Mouse (Mus musculus) monocyte, adult 5-6 weeks (primary cell): Measurements from ENCODE around the gene Erich6. TPM values are rescaled to one million over a fixed set of nuclear protein-coding genes. Genes with fewer than 3 reads are reported as not detected.

Experiments used
- ATAC-seq: fragments of 153-309, 156-312 bp; replicated peaks from 2 replicates; pipeline ENCODE4 v1.8.0; 2017; ENCODE audit warnings: mild to moderate bottlenecking; ENCODE audit not compliant: low TSS enrichment, insufficient number of reproducible peaks, severe bottlenecking, poor library complexity, low FRiP score
- total RNA-seq: library from RNA; stranded (forward); fragments of 200-1000, 200-491, 200-594 nt; gene quantifications from 3 replicates; pipeline ENCODE4 v1.2.3, GENCODE M21; 2017

Erich6 gene
- not detected in 3 replicates for total RNA-seq

DNA sequence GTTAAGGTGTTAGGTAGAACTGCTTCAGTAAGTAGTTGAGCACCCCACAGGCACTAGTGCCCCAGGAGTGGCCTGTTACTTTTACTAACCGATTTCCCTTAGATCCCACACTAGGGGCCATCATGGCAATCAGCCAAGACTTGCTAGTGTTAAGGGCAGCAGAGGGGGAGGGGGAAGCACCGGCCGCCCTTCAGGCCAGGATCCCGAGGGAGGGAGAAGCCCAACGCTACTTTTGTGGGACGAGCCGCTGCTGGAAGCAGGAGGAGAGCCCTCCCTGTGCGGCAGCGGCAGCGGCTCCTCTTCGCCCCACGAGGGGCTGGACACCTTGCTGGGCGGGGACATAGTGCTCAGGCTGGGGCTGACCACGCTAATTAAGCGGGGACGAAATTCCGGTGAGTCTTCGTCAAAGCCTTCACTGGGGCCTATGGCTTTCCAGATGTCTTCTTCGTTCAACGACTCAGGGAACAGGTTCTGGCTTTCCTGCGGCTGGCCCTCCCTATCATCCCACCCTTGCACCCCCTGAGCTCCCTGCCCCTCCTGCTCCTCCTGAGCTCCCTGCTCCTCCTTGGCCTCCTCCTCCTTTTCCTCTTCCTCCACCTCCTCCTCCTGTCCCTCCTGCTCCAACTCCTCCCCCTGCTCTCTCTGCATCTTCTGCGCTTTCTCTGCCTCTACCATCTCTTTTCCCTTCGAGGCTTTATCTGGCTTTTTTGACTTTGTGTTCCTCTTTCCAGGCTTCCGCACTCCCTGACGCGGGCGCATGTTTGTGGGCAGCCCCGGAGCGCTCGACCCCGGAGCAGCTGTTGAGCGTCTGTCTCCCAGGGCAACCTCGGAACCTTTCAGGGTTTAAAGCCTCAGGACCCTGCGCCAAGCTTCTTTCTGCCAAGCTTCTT, at the start of gene Erich6:
Gene Erich6 (minus strand): TSS at position 802 of the 890 bp plus-strand sequence.
- ATAC-seq, result no peak

DNA sequence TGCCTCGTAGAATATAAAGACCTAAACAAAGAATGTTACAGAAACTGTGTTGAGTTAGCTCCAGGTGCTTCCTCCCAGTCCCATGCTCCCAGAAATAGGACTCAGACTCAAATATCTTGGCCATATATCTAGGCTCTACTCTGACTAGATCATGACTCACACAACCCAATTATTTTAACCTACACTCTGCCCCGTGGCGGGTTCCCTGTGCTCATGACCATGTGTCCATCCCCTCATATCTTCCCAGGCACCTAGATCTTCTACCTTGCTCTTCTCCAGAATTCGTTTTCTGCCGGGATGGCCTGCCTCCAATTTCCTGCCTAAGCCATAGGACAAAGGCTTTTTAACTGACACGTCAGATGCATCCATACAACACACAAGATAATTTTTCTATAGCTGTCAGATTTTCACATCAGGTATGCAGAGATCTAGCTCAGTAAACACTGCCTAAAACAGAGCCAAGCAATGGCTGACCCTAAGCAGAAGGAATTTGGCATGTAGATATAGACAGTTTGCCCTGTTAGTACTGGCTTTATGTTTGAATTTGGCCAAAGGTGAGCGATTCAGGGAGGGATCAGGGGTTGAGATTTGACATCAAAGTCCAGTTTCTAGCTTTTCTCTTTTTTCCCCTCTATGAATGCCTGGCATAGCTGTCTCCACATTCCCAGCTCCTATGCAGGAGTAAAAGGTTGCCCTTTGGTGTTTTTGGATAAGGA, 49.4 kb upstream of the Erich6 start:
- ATAC-seq, result no peak

DNA sequence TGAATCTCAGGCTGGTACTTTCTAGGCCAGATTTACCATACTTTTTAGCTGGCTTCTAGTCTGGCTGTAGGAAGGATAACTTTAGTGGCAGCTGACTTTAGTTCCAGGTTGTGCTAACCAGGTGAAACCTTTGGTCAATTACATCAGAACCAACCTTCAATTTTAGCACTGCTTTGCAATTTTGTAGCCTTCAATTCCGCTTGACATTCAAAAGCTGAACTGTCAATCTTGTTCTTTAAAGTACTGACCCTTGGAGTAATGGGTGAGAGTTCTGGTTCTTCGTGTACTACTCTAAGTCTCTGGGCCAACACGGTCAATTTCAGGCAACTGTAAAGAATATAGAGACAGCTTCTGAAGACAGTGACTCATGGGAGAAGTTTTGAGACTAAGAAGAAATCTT, 48.4 kb upstream of the Erich6 start:
- ATAC-seq, result no peak

DNA sequence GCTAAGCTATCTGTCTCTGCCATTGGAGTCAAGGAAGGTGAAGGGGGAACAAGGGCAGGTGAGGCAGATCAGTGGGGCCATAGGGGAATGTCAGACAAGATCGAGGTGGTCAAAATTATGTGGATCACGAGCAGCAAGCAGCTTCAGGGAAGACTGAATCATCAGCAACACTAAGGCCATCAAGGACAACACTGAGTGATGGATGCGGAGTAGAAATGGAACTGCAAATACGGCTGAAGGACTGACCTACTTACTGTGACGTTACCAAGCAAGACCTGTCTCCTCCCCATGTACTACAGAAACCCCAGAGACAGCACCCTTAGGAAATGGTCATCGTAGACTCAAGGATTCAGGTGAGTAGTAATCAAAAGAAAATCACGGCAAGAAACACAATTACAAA, 46.3 kb upstream of the Erich6 start:
- no peak for ATAC-seq

DNA sequence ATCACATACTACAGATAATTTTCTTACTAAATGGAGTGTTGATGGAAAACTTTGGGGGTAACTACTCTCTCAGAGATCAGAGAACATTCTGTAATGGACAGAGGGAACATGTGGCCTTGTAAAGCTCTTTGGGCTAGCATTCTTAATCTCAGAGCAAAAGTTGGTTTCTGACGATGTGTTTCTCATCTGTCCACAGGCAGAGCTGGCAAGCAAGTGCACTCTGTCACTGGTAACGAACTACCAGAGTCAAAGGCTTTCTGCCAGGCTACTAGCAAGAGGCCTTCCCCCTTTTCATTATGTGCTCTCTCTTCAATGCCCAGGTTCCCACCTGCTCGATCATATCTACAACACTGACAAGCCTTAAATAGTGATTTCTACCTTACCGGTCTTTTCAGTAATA, 45.3 kb upstream of the Erich6 start:
- no peak for ATAC-seq

DNA sequence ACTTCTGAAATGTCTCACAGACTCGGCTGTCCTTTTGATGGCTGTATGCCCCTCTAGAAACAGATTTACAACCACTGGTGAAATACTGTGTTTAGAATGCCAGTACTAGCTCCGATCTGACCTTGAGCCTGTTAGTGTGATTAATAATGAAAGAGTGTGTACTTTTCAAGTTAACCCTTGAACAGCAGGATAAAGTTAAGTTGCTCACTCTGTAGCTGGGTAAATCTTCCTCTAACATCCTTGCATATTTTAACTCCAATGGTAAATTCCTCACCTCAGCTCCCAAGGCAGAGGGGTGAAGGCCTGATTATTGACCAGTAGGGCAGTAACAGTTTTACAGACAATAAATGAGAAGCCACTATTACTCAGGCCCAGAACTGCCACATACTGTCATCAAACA, 44.8 kb upstream of the Erich6 start:
- no peak for ATAC-seq

DNA sequence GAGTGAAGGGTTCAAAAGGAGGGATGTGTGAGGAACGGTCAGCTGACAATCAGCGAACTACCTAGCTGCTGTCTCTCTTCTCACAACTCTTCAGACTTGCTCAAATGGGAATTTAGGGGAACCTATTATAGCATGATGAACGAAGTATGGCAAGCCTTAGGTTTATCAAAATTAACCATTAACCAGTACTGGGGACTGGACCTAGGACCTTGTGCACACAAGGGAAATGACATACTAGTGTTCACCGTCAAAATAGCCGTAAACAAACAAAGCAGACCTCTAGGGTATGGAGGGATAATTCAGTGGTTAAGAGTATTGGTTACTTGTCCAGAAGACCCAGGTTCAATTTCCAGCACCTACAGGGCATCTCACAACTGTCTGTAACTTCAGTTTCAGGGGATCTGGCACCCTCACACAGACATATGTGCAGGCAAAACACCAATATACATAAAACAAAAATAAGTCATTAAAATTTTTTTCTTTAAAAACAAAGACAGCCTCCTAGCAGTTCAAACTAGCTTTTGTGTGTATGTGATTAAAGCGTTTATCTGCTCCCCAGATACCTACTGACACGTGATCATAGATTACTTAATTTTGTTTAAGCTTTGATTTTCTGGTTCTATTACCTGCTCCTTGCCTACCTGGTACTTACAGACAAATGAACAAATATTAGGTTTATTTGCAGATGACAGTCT, 44.1 kb upstream of the Erich6 start:
- no peak for ATAC-seq

DNA sequence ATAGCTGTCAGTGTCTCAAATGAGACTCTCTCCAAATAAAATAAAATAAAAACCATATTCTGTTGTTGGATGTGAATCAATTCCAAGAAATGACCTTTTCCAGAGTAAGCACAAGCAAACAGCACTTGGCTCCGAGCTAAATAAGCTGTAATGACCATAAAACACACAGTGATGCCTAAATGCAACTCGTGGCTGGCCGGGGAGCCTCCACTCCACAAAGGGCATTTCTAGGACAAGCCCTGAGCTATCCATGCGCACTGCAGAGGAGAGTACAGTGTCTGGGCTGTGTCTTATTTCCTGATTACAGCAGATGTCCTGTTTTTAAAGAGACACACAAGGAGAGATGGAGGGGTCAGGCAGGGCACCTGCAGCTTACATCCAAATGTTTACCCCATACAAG, 43.0 kb upstream of the Erich6 start:
- no peak for ATAC-seq

DNA sequence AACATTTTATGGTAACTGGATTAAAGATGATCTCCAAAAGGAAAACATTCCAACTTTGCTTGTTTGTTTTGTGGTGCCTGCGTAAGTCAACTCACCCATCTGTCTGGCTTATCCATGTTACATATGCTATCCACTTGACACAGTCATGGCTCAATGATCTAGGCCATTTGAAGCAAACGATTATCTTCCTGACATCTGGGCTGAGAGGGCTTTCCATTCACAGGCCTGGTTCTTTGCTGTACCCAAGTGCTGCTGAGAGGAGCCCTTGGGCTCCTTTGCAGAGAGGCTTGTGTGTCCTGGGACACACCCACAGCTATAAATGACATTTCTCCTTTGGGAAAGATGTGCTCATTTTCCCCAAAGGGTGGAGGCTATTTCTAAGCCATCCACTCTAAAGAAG, 41.9 kb upstream of the Erich6 start:
- ATAC-seq, result no peak

DNA sequence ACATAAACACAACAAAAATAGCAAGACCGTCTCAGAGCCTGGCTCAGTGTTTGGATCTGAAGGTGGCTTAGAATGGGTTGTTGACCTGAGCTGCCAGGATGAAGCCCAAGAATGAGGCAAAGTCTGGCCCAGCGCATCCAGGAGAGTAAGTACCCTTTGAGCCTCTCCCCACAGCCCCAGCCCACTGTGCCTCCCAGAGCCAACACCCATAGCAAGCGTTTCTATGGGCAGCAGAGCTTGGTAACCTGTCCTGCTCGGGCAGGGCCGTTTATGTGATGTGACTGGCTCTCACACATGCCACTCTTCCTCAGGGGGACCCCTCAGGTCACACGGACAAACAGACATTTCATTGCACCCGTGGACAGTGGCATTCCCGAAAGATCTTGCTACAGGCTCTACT, 41.4 kb upstream of the Erich6 start:
- ATAC-seq, result no peak

DNA sequence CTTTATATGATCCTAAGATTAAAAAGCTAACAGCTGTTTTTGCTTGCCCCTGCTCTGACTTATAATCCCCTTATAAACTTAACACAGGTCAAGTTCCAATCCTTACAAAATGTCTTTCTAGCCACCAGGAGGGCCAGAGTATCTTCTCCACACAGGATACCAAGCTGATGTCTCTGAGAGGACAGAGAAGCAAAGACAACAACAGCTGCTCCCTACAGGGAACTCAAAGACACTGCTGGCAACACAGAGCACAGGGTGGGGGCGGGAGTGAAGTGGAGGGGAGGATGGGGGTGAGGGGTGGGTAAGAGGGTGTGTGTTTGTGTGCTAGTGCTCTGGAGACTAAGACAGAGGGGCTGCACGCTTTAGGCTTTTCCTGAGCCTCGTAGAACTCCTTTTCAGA, 40.6 kb upstream of the Erich6 start:
- ATAC-seq, result no peak

DNA sequence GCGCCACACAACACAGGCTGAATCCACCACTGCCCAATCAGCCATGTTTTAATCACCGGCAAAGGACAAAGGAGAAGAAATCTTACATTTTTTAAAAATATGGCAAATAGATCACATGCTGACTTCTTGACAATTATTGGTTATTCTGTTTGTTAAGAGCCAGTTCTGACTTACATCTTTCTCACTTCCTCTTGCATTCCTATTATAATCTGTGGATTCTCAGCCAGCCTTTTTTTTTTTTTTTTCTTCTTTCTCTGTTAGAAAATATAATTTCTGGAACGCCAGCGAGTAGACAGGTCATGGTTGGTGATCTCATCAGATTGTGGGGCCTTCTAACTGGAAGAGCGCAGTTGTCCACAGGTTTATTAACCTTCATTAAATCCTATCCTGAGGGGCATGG, 36.3 kb upstream of the Erich6 start:
- ATAC-seq, result no peak

DNA sequence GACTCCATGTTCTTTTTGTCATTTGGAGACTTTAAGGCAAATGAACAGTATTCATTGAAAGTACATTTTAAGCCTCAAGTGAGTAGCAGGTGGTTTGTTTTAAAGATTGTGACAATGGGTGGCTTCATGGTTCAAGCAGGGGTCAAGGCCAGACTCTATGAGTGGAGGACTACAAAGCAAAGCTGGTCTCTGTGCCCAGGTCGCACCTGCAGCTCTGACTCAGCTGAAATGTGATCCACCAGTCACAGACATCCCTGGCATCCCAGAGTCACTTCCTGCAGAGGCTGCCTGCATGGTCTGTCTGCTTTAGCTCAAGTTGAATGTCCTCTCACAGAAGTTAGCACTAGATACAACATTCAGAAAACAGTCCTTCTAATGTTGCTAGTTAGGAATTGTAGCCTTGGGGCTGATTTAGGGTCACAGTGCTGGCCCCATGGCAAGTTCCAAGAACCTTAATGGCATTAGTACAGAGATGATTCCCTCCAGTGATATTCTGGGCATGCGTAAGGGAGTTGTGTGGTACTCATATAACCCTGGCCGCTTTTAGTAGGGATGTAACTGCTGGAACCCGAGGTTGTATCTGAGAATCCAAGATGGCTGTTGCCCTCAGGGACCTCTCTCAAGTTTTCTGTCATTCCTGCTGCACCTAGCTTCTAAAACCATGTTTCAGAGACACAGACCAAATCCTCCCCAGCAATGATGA, 35.6 kb upstream of the Erich6 start:
- no peak for ATAC-seq

DNA sequence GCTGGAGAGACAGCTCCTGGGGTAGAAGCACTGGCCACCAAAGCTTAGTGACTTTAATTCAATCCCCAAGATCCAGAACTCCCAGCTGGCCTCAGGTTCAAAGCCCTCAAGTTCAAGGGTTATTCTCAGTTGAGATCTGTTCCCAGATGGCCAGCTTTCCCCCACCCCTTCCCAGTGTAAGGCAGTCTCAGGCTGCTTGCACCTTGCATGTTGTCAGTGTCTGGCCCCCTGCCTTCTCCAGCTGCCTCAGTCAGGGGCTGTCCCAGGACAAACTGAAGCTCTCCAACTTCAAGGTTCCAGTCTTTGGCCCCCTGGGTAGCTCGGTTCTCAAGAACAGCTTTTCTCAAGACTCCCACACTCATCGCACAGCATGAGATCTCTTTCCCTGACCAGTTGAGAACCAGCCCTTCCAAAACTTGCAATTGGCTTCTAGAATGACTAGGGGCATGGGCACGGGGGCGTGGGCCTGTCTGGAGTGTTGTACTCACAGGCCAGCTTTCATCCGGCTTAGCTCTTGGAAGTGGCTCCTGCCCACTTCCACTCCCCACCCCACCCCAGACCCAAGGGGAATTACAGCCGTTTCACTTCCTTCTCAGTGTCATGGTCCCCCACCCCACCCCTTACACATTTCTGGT, 34.7 kb upstream of the Erich6 start:
- peak; percentile 67 for ATAC-seq

DNA sequence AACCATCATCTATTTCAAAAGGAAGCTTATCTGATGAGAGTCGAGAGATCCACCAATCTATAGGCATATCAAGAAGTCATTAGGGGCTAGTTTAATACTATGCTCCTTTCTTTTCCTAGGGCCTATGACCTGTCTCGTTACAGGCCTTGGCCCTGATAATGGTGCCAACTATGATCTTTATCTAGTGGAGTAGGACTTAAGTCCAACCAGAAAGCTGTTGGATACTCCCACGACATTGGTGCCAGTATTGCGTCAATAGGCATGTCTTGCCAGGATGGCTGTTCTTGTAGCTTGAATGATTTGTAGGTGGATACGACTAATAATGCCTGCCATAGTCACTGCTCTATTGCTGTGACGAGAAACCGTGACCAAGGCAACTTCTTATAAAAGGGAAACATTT, 27.0 kb upstream of the Erich6 start:
- no peak for ATAC-seq

DNA sequence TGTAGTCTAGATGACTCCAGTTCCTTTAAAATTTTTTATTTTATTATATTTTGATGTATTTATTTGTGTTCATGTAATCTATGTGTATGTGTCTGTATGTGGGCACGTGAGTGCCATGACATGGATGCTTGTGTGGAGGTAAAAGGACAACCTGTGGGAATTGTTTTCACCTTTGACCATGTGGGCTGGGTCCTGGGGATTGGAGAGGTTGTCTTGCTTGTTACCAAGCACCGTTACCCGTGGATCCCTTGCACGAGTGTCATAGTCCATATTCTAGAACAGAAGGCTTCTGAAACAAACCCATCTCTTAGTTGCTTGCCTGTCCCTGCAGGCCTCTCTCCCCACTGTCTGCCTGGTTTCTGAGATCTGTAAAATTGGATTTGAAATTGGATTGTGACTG, 23.6 kb upstream of the Erich6 start:
- no peak for ATAC-seq

DNA sequence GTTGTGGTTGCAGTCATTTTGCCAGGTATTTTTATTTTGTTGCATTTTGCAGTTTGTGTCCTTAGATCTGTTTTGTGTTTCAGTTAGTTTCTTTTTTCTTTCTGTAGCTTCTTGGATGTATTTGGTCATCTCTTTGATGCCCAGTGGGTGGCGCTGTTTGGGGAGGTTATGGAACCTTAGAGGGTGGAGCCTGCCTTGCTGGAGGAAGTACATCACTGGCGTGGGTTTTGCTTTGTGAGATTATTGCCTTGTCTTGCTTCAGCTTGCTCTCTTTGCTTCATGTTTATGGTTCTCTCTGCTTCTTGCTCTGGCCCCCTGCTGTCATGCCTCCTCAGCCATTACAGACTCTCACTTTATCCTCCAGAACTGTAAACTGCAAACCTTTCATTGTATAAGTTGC, 20.3 kb upstream of the Erich6 start:
- ATAC-seq, result peak; percentile 87

DNA sequence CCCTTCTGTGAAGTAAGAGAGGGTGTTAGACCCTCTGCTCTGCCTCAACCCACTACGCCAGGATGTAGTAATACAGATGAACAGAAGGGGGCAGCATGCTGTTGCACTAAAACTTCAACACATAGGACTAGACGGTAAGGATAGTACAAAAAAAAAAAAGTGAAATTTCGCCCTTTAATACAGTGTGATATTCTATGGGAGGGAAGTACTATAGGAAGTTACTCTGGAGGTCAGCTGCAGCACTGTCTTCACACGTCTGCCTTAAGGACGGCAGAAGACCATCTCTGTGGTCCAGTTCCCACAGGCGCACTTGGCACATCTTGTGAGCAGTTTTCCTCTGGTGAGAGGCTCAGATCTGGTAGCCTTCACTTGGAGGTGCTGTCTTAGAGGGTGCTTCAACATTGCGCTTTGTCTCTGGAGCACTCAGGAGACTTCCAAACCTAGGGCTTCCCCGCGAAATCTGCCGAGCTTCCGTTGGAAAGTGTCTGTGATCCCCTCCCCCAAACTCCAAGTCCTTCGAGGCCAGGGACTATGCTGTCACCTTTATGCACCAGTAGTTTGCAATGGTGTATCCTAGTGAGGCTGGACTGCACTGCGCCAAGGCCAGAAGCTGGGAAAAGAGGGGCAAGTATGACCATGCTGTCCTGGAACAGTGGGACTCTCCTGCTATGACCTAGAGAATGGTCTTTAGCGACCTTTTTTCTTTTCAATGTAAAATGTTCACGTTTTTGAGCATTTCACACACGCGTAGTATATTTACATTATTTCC, 18.5 kb upstream of the Erich6 start:
- ATAC-seq, result peak; percentile 70; the same call in 1 of the 2 replicates
